Mouse (Mus musculus) ES-Bruce4 (cell line): ENCODE data around the gene Taar4.

Source experiments
- CTCF ChIP-seq: IDR thresholded peaks from one replicate; pipeline ENCODE4 v1.8.1; 2011; ENCODE audit warnings: low read depth, low read length
- EP300 ChIP-seq: IDR thresholded peaks from 2 replicates; pipeline ENCODE4 v1.6.1; 2011; ENCODE audit warnings: low read depth, low read length; ENCODE audit not compliant: insufficient read depth
- POLR2A ChIP-seq: IDR thresholded peaks from one replicate; pipeline ENCODE4 v1.8.1; 2011; ENCODE audit warnings: low read length; ENCODE audit not compliant: insufficient read depth

DNA sequence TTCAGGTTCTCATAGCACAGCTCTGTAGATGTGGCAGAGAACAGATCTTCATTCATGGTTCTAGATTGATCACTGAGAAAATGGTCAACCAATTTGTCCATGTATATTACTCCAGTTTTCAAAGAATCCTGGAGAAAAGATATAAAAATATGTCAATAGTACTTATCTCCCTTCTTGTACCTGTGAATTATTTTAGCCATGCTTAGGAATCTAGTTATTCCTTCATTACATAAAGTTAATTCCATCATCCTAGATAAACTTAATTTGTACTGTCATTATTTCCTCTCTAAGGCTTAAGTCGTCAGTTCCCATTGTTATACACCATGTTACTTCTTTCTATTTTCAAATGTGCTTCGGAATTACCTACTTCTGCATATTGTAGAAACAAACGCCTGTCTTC, 33.1 kb downstream of the Taar4 start, which contains the start of gene Taar7a:
- TF ChIP-seq EP300 = no peak
- no peak for TF ChIP-seq CTCF
- TF ChIP-seq POLR2A = no peak
